Mouse (Mus musculus) B cell, adult 2 months (primary cell): ENCODE measurements at regions not wholly inside any gene's neighbourhood (a gene's known extent, or its start where the extent isn't known, plus 50 kb on each side); places are given as distances from the start of the nearest gene placed in this dataset.

ENCODE experiments used
- DNase-seq, 2 experiments: peaks; one replicate each; pipeline ENCODE4 v3.0.0; 2022

DNA sequence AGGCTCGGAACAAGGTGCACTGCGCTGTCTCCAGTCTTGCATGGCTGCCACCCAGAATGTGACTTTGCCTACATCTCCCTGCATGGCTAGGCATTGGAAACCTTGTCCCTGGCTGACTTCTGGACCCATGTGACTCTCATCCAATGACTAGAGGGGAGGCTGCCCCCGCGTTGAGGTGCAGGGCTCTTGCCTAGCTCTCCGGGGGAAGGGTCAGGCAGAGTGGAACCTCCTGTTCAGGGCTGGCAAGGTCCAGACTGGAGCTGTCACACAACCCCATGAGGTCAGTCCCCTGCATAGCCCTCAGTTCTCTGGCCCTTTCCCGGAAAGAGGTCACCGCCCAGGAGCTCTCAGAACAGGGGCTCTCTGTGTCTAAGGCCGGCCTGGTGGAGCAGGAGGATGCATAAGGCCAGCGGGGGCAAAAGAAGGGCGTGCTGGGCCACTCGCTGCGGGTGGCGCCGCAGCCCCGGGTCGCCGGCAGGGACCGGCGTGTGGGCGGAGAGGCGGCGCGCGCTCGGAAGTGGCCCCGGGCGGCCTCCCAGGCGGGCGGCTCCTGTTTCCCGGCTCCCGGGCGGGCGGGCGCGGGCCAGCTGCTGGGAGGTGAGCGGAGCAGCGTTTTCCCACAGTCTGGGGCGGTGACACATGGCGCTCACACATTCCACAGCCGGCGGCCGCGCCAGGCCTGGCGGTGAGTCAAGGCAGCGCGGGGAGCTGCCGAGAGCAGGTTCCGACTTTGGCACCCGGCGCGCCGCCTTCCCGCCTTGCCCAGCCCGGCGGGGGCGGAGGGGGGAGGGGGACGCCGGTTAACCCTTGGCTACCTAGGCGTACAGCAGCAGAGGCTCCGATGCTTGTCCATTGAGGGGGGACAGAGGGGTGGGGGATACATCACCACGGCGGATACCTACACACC lies 55.5 kb upstream of the Hes1 start:
- DNase-seq = peak; percentile 60 to 68

DNA sequence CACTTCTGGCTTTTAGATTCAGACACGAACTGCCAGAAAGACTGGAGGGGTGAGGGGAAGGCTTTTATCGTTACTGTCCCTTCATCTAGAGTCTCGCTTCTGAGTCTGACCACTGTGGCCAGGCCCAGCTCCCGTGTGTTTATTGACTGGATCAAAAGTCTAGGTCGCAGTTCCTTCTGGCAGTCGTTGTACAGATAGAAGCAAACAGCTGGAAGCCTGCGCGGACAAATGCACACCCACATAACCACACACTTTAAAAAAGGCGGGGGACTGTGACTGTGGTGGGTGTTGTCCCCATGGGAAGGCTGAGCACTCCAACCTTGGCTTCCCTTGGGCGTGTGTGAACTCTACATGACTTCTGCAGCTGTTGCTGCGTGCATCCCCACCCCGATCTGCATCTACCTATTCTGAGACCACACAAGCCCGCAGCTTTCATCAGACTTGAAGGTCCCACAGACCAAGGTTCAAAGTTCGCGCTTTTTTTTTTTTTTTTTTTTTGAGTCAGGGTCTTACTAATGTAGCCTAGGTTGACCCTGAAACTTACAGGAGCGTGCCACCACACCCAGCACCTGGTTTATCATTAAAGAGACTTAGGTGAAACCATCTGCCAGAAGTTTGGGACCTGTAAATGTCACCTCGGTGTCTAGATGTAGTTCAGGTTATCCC lies 54.5 kb upstream of the Hes1 start:
- DNase-seq = peak; percentile 29 to 35

GRCm38 (mm10) chr16:30013123-30013522 lies 51.1 kb upstream of the Hes1 start:
- no peak for DNase-seq

- no peak for DNase-seq
Observed at GRCm38 (mm10) chr16:30013943-30014342, 50.2 kb upstream of the Hes1 start.
